Mouse (Mus musculus) spleen, postnatal 36 days (tissue): ENCODE data around the gene Rbm39.
"Not testable (repeated sequence)": the region's sequence is repeated elsewhere in the genome, so short reads cannot be mapped to it uniquely, and the experiment has no call there.

Experiments used
- DNase-seq, 2 experiments: peaks; one replicate each; pipeline ENCODE4 v3.0.0; 2022; ENCODE audit warnings: low spot score in 2 of 2, mixed read lengths in 1 of 2

Gene Rbm39

DNA sequence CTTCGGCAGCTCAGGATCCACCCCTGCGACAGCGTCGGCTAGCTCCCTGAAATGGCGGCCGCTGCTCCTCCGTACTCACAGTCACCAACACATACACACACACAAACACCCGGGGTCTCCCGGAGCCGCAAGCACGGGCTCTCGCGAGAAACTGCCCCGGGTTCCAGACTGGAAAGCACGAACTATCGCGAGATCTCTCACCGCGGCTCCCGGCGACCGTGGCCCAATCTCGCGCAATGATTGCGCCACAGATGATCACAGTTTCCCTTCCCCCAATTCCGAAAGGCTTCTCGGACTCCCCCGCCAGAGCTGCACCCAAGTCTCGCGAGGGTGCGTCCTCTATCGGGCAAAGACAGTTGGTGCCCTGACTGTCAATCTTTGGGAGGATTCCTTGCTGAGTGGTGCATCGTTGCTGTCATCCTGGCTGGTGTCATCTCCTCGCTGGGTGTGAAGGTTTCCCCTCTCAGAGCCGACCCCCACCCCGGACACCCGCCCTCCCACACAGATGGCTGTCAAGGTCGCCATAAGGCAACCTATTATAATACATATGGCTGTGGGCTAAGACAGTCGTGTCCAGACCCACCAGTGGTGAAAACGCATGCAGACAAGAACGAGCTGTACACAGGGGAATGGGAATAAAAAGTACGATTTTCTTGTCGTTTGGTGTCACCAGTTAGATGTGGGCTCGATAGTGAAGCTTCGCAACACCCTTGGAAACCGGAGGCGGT is at the start of gene Rbm39:
Gene Rbm39, minus strand, starts transcription at position 145 of the 728 bp plus-strand sequence.
- DNase-seq = peak; percentile 99

GRCm38 (mm10) chr2:156229171-156229570 is 49.1 kb upstream of the Rbm39 start:
- no peak for DNase-seq

DNA sequence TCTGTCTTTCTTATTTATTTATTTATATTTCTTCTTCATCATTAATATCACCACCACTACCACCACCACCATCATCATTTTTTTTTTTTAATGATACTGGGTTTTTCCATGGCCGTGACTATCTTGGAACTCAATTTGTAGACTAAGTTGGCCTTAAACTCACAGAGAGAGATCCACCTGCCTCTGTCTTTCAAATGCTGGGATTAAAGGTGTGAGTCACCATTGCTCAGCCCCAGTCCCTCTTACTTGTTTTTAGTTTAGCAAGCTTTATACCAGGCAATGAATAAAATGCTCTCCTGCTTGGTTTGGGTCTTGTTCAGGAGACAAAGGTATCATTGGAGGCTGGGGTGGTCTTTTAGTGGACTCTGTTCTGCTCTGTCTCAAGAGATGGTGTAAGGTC is 47.7 kb upstream of the Rbm39 start:
- no peak for DNase-seq

DNA sequence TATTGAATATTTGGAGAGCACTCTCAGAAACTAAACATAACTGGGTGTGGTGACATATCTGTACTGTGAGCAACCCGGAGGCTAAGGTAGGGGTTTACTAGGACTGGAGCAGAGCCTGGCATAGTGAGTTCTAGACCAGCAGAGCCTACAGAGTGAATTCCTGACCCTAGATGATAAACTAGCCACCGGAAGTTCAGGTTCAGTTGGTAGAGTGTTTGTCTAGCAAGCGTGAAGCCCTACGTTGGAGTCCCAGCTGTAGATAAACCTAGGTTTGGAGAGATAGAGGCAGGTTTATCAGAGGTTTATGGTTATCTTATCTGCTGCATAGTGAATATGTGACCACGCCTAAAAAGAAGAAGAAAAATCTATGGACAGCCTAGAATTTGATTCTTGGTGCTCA is 44.0 kb upstream of the Rbm39 start:
- no peak for DNase-seq

DNA sequence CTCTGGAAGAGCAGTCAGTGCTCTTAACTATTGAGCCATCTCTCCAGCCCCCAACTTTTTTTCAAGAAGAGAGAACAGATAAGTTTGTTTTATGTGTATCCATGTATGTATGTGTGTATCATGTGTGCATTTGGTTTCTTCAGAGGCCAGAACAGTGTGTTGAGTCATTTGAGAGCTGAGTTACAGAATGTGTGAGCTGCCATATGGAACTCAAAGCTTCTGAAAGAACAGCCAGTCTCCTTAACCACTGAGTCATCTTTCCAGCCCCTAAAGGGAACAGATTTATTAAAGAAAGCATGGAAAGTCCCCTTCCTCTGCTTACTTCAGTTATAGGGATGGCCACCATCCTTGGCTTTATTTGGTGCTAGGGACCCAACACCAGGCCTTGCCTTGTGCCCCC is 42.1 kb upstream of the Rbm39 start:
- no peak for DNase-seq

GRCm38 (mm10) chr2:156217786-156218185 is 37.7 kb upstream of the Rbm39 start:
- DNase-seq = no peak

DNA sequence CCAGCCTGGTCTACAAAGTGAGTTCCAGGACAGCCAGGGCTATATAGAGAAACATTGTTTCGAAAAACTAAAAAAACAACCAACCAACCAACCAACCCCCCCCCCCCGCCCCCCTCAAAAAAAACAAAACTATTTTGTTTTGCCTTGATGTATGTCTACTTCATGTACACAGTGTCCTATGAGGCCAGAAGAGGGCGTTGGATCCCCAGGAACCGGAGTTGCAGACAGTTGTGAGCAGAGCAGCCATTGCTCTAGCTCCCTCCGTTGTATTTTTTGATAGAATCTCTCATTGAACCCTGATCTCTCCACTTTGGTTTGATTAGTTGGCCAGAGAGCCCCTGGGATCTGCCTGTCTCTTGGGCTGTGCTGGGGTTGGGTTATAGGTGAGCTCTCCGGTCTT is 23.9 kb upstream of the Rbm39 start:
- DNase-seq = no peak

DNA sequence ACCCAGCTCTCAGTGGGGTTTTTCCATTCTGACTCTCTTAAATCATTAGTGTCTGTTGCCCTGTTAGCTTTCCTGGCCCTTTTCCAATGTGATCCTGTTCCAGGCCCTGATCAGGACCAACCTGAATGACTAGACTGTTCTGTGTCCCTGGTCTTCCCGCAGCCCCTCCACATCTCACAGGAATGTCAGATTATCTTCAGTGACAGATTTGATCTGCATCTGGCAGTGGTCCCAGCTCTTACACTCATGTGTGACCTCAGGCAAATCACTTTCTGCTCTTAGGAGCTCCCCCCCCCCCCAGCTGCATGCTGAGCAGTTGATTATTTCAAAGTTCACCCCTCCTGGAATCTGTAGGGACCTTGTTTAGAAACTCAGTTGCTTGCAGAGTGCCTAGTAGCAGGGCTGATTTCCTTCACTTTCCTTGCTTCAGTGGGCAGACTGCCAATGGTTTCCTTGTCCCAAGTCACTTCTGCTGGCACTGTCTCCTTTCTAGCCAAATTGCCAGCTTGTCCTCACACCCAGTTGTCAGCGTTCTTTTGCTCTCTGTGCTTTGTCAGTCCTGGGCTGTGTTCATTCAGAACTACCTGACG is 22.9 kb upstream of the Rbm39 start:
- DNase-seq = no peak

DNA sequence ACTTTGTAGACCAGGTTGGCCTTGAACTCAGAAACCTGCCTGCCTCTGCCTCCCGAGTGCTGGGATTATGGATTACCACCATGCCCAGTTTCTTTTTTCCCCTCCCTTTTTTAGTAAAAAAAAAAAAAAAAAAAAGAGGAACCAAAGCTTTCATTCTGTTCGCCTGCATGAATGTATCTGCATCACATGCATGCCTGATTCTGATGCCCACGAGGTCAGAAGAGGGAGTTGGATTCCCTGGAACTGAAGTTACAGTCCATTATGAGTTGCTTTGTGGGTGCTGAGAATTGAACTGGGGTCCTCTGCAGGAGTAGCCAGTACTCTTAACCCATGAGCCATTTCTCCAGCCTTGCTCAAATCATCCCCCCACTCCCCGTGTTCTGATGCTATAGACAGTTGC is 21.4 kb upstream of the Rbm39 start:
- no peak for DNase-seq

- no peak for DNase-seq
These were observed 19.9 kb upstream of the Rbm39 start for GRCm38 (mm10) chr2:156199944-156200343.

DNA sequence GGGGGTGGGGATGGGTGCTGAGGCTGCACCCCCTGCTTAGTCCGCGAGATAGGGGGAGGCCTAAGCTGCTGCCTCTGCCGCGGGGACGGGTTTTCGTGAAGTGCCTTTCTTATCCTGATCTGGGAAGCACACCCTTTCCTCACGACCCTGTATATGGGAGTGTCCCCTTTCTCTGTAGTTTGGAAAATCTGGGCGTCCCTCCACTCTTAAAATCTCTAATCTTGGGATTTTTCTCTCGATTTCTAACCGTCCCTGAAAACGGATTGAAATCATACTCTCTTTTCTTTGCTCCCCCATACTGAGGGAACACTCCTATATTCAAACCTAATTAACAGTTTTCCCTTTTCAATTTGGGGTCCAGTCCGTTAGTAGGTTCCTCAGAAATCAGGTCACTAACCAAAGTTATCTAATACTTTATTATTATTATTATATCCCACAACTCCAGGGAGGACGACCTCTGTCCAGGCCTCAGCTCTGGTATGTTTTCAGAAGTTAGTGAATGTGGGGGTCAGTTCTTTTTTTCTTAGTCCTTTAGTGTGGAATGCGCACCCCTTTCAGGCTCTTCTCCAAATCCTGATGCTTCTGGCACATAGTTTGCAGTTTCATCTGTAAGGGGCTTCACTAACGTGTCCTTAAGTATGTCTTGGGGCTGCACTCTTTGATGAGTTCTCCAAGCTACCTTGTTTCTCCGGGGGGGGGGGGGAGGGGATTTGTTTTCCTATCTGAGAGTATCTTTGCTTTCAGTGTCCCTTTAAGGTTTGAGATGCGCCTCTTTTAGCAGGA is 17.3 kb upstream of the Rbm39 start:
- DNase-seq = no peak

- peak; percentile 97 for DNase-seq
These were observed 16.5 kb upstream of the Rbm39 start, which contains the start of gene Phf20 for GRCm38 (mm10) chr2:156196302-156197128. Phf20 (plus strand) TSS chr2:156196466.

GRCm38 (mm10) chr2:156194571-156194970 is 14.5 kb upstream of the Rbm39 start:
- no peak for DNase-seq

DNA sequence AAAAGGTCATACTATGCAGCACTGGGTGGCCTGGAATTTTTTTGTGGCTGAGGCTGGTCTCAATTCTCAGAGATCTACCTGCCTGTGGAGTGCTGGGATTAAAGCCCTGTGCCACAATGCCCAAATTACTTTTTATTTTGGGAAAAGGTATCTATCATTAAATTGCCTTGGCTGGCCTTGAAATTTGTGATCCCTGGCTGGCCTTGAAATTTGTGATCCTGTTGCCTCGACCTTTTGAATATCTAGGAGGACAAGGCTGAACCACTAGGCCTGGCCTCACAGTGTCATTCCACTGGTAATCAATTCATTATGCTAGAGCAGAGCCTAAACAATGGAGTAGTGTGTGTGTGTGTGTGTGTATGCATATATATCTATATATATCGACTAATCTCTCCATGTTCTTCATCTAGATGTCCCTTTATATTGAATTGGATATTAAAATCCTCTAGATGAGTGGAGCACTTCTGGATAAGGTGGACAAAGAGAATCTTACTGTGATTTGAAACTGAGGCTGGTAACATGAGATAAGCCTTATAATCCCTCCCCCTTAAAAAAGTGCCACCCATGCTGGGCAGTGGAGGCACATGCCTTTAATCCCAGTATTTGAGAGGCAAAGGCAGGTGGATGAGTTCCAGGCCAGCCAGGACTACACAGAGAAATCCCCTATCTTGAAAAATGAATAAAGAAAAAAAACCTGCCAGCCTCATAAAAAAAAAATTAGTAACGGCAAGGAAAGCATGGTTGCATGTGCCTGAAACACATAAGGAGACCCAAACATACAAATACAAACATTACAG is 13.2 kb upstream of the Rbm39 start:
- no peak for DNase-seq

DNA sequence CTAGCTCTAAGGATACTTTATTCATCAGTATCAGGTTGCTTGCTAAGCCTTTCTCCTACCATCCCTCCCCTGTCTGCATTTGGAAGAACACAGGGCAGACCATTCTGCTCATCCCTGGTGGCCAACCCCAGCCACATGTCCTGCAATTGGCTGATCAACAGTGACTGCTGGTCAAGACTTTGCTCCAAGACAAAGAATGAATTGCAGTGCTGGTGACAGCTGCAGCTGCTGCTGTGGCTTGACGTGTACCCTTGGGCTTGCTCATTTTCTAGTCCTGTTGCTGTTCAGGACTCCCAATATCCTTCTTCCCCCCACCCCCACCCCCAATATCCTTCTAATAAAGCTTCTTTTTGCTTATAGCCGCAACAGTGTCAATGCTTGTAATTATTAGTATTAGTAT is 12.0 kb upstream of the Rbm39 start:
- DNase-seq = no peak

- no peak for DNase-seq
These were observed 11.5 kb upstream of the Rbm39 start for GRCm38 (mm10) chr2:156191540-156191939.

- DNase-seq = peak; percentile 74 to 75
These were observed 10.2 kb upstream of the Rbm39 start for GRCm38 (mm10) chr2:156190004-156190896.

- not testable (repeated sequence) for DNase-seq
These were observed 9.2 kb upstream of the Rbm39 start for GRCm38 (mm10) chr2:156189241-156189640.

- DNase-seq = no peak
These were observed 1.6 kb upstream of the Rbm39 start for GRCm38 (mm10) chr2:156181592-156181991.
